Mouse (Mus musculus) kidney, postnatal 36 days (tissue): ENCODE results near the gene Gm21969.

Source experiments
- DNase-seq, 2 experiments: peaks; one replicate each; pipeline ENCODE4 v3.0.0; 2021 to 2022; ENCODE audit warnings: mixed read lengths in 2 of 2

The Gm21969 gene

DNA sequence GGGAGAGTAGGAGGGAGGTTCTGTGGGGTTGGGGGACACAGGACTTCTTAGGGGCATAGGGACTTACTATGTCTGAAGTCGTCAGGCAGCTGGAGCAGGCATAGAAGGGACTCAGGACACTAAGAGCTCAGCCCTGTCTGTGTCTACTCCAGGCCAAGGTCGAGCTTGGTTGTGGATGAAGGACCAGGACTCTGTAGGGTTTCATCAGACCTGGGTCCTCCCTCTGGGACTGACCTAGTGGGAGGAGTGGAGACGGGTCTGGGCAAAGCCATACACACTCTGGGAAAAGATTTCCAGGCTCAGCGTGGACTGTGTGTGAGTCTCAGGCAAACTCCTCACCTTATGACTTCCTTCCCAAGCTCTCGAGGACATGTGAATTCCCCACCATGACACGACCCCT is 16.8 kb downstream of the Gm21969 start:
- no peak for DNase-seq

DNA sequence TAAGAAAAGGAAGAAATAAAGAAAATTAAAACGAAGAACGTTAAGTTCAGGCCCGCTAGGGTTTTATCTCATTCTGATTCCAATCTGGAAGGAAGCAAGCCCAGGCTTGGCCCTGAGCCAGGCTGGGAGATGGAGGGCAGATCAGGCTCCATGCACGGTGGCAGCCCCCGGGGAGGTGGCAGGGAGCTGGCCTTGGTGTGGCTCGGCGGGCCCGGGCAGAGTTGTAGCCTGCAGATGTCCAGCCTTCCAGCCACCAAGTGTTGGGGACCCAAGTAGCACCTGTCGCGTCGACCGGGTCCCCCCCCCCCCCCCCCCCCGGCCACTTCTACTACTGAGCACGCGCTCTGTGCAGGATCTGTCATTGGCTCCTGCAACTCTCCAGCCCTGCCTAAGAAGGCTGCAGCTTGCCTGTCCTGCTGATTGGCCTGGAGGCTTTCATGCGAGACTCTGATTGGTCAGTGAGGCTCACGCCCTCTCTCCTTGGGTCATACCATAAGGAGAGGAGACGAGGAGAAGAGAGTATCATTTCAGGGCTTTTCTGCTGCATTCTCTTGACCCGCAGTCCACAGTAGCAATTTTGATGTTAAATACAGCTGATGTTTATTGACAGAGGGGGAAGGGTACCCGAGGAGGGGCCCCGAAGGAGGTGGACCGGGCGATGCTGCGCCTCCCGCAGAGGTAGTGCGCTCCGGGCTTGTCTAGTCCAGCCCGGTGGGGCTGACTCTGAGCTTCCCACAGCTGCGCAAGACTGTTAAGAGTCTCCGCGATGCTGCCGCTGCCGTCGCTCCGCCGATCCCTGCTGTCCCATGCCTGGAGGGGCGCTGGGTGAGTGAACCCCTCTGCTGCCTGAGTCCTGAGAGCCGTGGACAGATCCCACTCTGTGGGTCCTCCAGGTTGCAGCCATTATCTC is 19.6 kb downstream of the Gm21969 start, which contains the start of gene Aldh4a1:
Gene Aldh4a1, plus strand, starts transcription at position 494 of the 910 bp plus-strand sequence.
- DNase-seq, result peak; percentile 92 to 97

DNA sequence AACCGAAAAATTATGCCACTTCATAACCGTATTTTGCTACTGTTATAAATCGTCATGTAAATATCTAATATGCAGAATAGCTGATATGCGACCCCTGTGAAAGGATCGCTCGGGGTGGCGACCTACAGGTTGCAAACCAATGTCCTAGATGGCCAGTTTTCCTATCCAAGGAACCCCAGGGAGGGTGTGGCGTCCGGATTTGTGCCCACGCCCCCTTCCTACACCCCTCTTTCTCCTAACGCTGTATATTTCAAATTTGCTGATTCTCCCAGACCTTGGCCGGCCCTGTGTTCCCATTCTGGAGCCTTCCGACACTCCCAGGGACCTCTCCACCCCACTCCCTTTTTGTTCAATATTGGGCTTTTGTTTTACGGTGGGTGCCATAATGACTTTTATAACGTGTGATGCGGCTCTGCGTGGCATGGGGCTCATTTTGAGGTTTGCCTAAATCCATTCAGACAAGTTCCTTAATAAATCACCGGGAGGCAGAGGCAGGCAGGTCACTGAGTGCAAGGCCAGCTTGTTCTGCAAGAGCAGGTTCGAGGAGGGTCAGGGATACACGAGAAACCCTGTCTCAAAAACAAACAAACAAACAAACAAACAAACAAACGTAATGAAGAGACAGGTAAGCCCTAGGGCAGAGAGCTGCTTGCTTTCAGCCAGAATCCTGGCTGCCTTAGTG is 20.6 kb downstream of the Gm21969 start:
- DNase-seq, result peak; percentile 36 to 47

GRCm38 (mm10) chr4:139624116-139624489 is 21.1 kb downstream of the Gm21969 start:
- DNase-seq, result peak; percentile 75 to 91

DNA sequence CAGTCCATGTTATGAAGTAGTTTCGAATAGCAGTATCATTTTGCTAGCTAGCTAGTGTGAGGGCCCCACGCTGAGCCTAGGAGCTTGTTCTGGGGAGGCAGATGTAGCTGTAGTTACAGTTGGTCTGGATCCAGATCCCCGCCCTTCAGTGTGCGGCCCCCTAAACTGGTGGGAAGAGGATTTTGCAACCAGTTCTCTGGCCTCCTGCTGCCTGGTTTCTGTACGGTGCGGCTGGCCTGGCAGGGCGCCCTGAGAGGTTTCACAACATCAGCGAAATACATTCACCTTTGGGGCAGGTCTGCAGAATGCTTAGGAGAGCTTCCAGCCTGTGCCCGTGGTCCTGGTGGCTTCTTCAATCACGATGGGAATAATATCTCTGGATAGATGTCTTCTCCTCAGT is 21.7 kb downstream of the Gm21969 start:
- peak; percentile 90 for DNase-seq

DNA sequence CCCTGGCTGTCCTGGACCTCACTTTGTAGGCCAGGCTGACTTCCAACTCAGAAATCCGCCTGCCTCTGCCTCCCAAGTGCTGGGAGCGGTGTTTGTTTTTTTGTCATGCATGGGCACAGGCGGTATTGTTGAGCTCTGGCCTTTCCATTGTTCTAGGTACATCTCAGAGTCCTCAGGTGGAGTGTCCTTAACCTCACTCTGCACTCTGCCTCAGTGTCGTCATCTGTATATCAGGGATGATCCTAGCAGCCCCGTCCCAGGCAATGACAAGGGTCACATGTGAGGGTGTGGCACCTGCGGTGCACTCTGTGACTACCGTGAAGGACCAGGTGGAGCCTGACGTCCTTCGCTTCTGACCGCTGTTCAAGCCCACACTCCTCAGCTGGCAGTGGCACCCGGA is 24.4 kb downstream of the Gm21969 start:
- no peak for DNase-seq

- DNase-seq, result peak; percentile 87 to 91
Observed at GRCm38 (mm10) chr4:139630171-139630570, 27.2 kb downstream of the Gm21969 start.

GRCm38 (mm10) chr4:139631141-139631540 is 28.2 kb downstream of the Gm21969 start:
- peak; percentile 58 to 73 for DNase-seq

DNA sequence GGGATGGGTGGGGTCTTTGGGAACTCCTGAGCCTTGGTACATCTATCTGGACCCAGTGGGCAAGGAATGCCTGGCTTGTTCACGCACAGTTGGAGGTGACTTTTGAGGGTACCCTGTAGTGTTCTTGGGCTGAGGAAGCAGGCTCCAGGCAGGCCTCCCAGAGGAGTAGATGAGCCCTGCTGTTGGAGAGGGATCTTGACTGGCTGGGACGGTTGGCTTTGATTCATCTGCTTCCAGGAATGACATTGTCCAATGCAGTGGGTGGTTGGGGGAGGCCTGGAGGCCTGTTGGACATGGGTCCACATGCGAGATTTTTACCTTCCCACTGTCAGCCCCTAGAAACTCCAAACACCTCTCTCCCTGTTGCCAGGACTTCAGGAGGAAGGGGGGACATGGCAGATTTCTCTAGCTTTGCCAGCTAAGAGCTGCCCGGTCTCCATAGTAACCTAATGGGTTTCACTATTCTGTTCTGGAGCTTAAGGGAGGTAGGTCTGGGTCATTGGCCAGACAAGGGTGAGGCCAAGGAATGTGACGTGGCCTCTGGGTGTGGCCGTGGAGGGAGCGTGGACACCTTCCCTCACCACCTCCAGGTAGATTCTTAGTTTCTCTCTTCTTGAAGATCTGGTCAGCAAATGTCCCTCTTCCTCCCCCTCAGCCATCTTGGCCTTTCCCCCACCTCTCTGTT is 28.7 kb downstream of the Gm21969 start:
- DNase-seq, result peak in 1 of 2 experiments; percentile 47

DNA sequence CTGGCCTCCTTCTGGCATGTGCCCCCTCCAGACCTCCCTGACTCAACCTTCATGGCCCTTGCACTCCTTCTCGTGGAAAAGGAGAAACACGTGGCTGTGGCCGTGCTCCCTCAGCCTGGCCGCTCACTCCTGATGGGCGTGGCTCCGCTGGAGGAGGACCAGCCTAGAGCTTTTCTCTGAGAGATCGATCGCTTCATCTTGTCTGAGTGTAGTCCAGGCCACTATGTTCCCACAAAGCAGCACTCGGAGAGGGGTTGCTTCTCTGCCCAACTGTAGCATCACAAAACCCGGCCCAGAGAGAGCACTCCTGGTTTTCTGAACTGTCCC is 29.2 kb downstream of the Gm21969 start:
- DNase-seq, result peak; percentile 70 to 71

GRCm38 (mm10) chr4:139636373-139636772 is 33.4 kb downstream of the Gm21969 start:
- DNase-seq, result peak; percentile 50 to 86

DNA sequence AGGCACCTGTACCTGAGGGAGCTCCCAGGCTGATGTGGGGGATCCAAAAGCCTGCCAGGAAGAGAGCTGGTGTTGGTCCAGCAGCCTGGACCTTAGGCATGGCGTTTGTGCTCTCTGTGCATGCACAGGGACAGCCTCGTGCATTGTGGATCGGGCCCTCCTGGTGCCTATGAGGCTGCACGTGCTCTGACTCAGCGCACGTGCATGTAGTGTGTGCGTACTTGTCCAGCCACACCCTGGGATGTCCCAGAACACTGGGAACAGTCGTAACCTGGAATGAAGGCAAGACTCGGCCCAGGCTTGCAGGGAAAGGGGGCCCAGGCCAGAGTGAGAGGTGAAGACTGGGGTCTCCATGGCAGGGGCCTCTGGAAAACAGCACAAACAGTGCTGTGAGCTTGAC is 34.9 kb downstream of the Gm21969 start:
- no peak for DNase-seq

GRCm38 (mm10) chr4:139638356-139638755 is 35.4 kb downstream of the Gm21969 start:
- no peak for DNase-seq

GRCm38 (mm10) chr4:139639801-139640200 is 36.8 kb downstream of the Gm21969 start:
- DNase-seq, result peak; percentile 36 to 44

- no peak for DNase-seq
Observed at GRCm38 (mm10) chr4:139640333-139640732, 37.3 kb downstream of the Gm21969 start.

GRCm38 (mm10) chr4:139640775-139641174 is 37.8 kb downstream of the Gm21969 start:
- no peak for DNase-seq

GRCm38 (mm10) chr4:139641829-139642425 is 38.9 kb downstream of the Gm21969 start:
- no peak for DNase-seq

GRCm38 (mm10) chr4:139643972-139644371 is 41.0 kb downstream of the Gm21969 start:
- DNase-seq, result peak; percentile 59 to 85

GRCm38 (mm10) chr4:139646916-139647315 is 43.9 kb downstream of the Gm21969 start:
- no peak for DNase-seq

DNA sequence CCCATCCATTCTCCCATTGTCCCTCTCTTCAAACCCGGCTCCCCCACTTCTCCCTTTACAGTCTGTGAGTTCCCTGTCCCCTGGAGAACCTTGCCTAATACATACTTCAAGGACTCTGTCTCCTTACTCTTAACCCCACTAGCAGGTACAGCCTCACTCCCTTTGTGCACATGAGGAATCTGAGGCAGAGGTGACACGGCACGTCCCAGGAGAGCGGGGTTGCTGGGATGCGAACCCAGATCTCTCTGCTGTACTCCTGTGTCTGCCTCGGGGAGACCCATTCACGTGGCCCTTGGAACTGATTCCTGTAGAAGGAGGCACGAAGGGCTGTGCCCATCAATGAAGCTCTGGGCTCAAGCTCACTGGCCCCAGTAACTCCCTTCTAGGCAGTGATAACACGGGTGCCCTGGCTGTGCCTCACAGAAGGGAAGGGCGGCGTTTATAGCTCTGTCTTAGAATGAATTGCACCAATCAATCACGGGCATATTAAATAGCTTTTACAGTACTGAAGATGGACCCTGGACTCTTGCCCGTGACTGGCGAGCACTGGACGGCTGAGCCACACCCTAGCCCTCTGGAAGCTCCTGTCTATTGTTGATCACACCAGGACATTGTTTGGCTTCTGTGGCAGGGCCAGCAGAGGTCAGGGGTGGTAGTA is 47.2 kb downstream of the Gm21969 start:
- DNase-seq, result no peak

- DNase-seq, result no peak
Observed at GRCm38 (mm10) chr4:139650907-139651306, 47.9 kb downstream of the Gm21969 start.

- no peak for DNase-seq
Observed at GRCm38 (mm10) chr4:139653238-139653637, 50.3 kb downstream of the Gm21969 start, which contains the start of gene Tas1r2. TSS of gene Tas1r2 (plus strand) at chr4:139653538.
